Mouse (Mus musculus) spleen, adult 2 months (tissue): ENCODE data around the gene Olfr329-ps. TPM values are rescaled to one million over a fixed set of nuclear protein-coding genes. Genes with fewer than 3 reads are reported as not detected.

Source experiments
- DNase-seq, 2 experiments: peaks; one replicate each; pipeline versions ENCODE4 v3.0.0 to v3.0.0-alpha.2; 2012 to 2021; ENCODE audit warnings: low spot score in 2 of 2, low read depth in 1 of 2
- H3K27ac ChIP-seq: fragments of 200-500 bp; 2 replicates; pipeline ENCODE4 v1.5.1; 2012; ENCODE audit warnings: low read length, inconsistent platforms; ENCODE audit not compliant: insufficient read depth
- H3K27me3 ChIP-seq: fragments of 200-500 bp; 2 replicates; pipeline ENCODE4 v1.6.1; 2012; ENCODE audit warnings: mild to moderate bottlenecking, moderate library complexity, low read length, inconsistent platforms; ENCODE audit not compliant: control insufficient read depth, insufficient read depth
- H3K36me3 ChIP-seq: fragments of 200-500 bp; 2 replicates; pipeline ENCODE4 v1.6.1; 2012; ENCODE audit warnings: mild to moderate bottlenecking, low read length, inconsistent platforms; ENCODE audit not compliant: control insufficient read depth, insufficient read depth
- H3K4me1 ChIP-seq: fragments of 200-500 bp; 2 replicates; pipeline ENCODE4 v1.6.1; 2011; ENCODE audit warnings: inconsistent platforms; ENCODE audit not compliant: control insufficient read depth, insufficient read depth, insufficient read length
- H3K4me3 ChIP-seq: fragments of 200-500 bp; 2 replicates; pipeline ENCODE4 v1.5.1; 2011; ENCODE audit warnings: mild to moderate bottlenecking, inconsistent platforms; ENCODE audit not compliant: insufficient read depth, insufficient read length; ENCODE audit errors: extremely low read depth
- CTCF ChIP-seq: fragments of 200-500 bp; IDR thresholded peaks from 2 replicates; pipeline ENCODE4 v1.5.1; 2011; ENCODE audit warnings: mild to moderate bottlenecking, inconsistent platforms; ENCODE audit not compliant: insufficient read depth, insufficient read length, insufficient replicate concordance; ENCODE audit errors: extremely low read depth
- POLR2A ChIP-seq: fragments of 200-500 bp; IDR thresholded peaks from 2 replicates; pipeline ENCODE4 v1.6.1; 2011; ENCODE audit warnings: low read depth, low read length, inconsistent platforms
- WGBS: fragments of 180-500 bp; shearing (Covaris S2); methylation state at CpG from one replicate; pipeline ENCODE4 v1.1.7; 2018; 5-methylcytosine and 5-hydroxymethylcytosine counted together
- polyA plus RNA-seq: library from polyadenylated mRNA; depleted of rRNA; stranded (reverse); fragments of >200 nt; gene quantifications from 2 replicates; pipeline ENCODE4 v1.2.3, GENCODE M21; 2012; rRNA removed

Gene Olfr329-ps
- polyA plus RNA-seq, 1 experiment: 0.12 TPM

GRCm38 (mm10) chr11:58492455-58492854 lies 53.8 kb downstream of the Olfr329-ps start, which contains the start of gene Olfr332:
Gene Olfr332 (minus strand): TSS chr11:58492555.
- DNase-seq: no peak
- Histone ChIP-seq H3K4me3 (no peak within 1 kb of the TSS), H3K36me3 (no peaks in the 10 kb centered on the region), H3K4me1 (no peaks in the 10 kb centered on the region), H3K27me3 (no peaks in the 10 kb centered on the region), H3K27ac (no peak within 1 kb of the TSS)
- 83% methylated on average over 2 of the region's 2 CpGs for WGBS
- TF ChIP-seq POLR2A (no peak), CTCF (no peak)

Other genes starting within 250 kb of the Olfr329-ps start
- gene Zfp692, start 239.4 kb downstream of the Olfr329-ps start, polyA plus RNA-seq: 17.6 and 23.7 TPM in 2 replicates
- 17.5 and 23.3 TPM in 2 replicates for gene Zfp672, start 216.1 kb downstream of the Olfr329-ps start, polyA plus RNA-seq
- 16.0 and 16.3 TPM in 2 replicates for gene Sh3bp5l, start 215.7 kb downstream of the Olfr329-ps start, polyA plus RNA-seq
- 0.35 and 0.41 TPM in 2 replicates for gene Lypd8, start 167.4 kb downstream of the Olfr329-ps start, polyA plus RNA-seq
- 0.08 TPM in 1 of 2 replicates, not detected in the other for gene 1810065E05Rik, start 125.3 kb downstream of the Olfr329-ps start, polyA plus RNA-seq
- 0.08 and 0.11 TPM in 2 replicates for gene Gm12253, start 113.9 kb downstream of the Olfr329-ps start, polyA plus RNA-seq
- gene Lypd9, start 93.5 kb downstream of the Olfr329-ps start, polyA plus RNA-seq: not detected in 2 replicates
- not detected in 2 replicates for gene Olfr30, start 84.2 kb downstream of the Olfr329-ps start, polyA plus RNA-seq
- gene Olfr332, start 53.9 kb downstream of the Olfr329-ps start, polyA plus RNA-seq: not detected in 2 replicates
- not detected in 2 replicates for gene Olfr331, start 43.9 kb downstream of the Olfr329-ps start, polyA plus RNA-seq
- not detected in 2 replicates for gene Olfr330, start 11.6 kb downstream of the Olfr329-ps start, polyA plus RNA-seq
- gene Olfr328, start 9.2 kb upstream of the Olfr329-ps start, polyA plus RNA-seq: 0.08 TPM in 1 of 2 replicates, not detected in the other
- gene Olfr224, start 24.1 kb upstream of the Olfr329-ps start, polyA plus RNA-seq: not detected in 2 replicates
- gene Olfr325, start 31.3 kb upstream of the Olfr329-ps start, polyA plus RNA-seq: not detected in 2 replicates
- gene Olfr324, start 48.7 kb upstream of the Olfr329-ps start, polyA plus RNA-seq: not detected in 2 replicates
- gene 2210407C18Rik, start 69.7 kb upstream of the Olfr329-ps start, polyA plus RNA-seq: not detected in 2 replicates
- not detected in 2 replicates for gene Olfr323, start 84.1 kb upstream of the Olfr329-ps start, polyA plus RNA-seq
- 4.6 and 8.9 TPM in 2 replicates for gene Trim58, start 94.0 kb upstream of the Olfr329-ps start, polyA plus RNA-seq
- 0.21 TPM in 1 of 2 replicates, not detected in the other for gene Olfr322, start 112.4 kb upstream of the Olfr329-ps start, polyA plus RNA-seq
- gene Olfr320, start 134.7 kb upstream of the Olfr329-ps start, polyA plus RNA-seq: not detected in 2 replicates
- gene Olfr319, start 152.7 kb upstream of the Olfr329-ps start, polyA plus RNA-seq: not detected in 2 replicates
- not detected in 2 replicates for gene Olfr318, start 177.6 kb upstream of the Olfr329-ps start, polyA plus RNA-seq
- gene Olfr317, start 192.8 kb upstream of the Olfr329-ps start, polyA plus RNA-seq: not detected in 2 replicates
- gene Olfr316, start 206.3 kb upstream of the Olfr329-ps start, polyA plus RNA-seq: not detected in 2 replicates
- gene Olfr315, start 226.8 kb upstream of the Olfr329-ps start, polyA plus RNA-seq: not detected in 2 replicates
- gene Olfr314, start 236.5 kb upstream of the Olfr329-ps start, polyA plus RNA-seq: not detected in 2 replicates